Mouse (Mus musculus): ENCODE data around the gene Thap8. TPM values are rescaled to one million over a fixed set of nuclear protein-coding genes. Genes with fewer than 3 reads are reported as not detected.

Gene Thap8
- polyA plus RNA-seq, 1 experiment from 2014 or later, result 0.93 TPM

DNA sequence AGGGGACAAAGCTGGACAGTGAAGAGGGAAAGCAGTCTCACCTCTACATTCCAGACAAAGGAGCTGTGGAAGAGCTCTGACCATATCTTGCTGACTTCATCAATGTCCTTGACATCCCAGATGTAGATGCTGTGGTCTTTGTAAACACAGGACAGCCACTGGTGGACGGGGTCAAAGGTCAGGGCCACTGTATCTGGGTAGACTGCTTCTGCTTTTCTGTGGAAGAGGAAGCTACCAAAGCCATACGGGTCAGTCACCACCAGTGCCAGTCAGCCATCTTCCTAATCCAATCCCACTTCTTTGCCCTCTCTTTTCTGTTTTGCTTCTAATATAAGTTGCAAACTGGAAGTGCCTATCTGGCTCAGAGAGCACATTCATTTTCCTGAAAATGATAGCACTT, 14.9 kb upstream of the Thap8 start:
- H3K4me2 ChIP-seq, result no peak overlapping the region
- H3K9me3 ChIP-seq (replicated peaks), result no peaks in the 10 kb centered on the region
- no peak overlapping the region for H3K27ac ChIP-seq (replicated peaks)
- 79% methylated on average over 2 of the region's 2 CpGs for WGBS
- no peaks in the 10 kb centered on the region for H3K27me3 ChIP-seq (replicated peaks)
- H3K4me1 ChIP-seq, result no peaks in the 10 kb centered on the region
- H3K36me3 ChIP-seq, result no peaks in the 10 kb centered on the region
- no peak overlapping the region for H3K4me3 ChIP-seq (replicated peaks)
- no peak overlapping the region for H3K9ac ChIP-seq (replicated peaks)
- ATAC-seq (ENCODE audit: low FRiP score), result no peak

DNA sequence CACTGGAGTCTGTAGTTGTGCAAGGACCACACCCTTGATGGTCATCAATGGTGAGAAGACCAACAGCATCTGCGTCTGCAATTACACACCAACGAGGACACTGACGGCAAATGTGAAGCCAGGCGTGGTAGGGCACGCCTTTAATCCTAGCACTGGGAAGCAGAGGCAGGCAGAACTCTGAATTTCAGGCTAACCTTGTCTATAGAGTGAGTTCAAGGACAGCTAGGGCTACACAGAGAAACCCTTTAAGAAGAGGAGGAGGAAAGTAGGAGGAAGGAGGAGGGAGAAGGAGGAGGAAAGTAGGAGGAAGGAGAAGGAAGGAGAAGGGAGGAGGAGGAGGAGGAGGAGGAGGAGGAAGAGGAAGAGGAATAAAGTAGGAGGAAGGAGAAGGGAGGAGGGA, 14.4 kb upstream of the Thap8 start:
- Histone ChIP-seq H3K9me3 (replicated peaks) (no peaks in the 10 kb centered on the region), H3K9ac (replicated peaks) (no peak overlapping the region), H3K27me3 (replicated peaks) (no peaks in the 10 kb centered on the region), H3K4me2 (no peak overlapping the region), H3K4me1 (no peaks in the 10 kb centered on the region), H3K4me3 (replicated peaks) (no peak overlapping the region), H3K27ac (replicated peaks) (no peak overlapping the region), H3K36me3 (no peaks in the 10 kb centered on the region)
- WGBS, result 93% methylated on average over 5 of the region's 5 CpGs
- ATAC-seq (ENCODE audit: low FRiP score), result no peak

GRCm38 (mm10) chr7:30265935-30266334, 14.0 kb upstream of the Thap8 start:
- no peaks in the 10 kb centered on the region for H3K4me1 ChIP-seq
- no peak overlapping the region for H3K4me2 ChIP-seq
- H3K4me3 ChIP-seq (replicated peaks), result no peak overlapping the region
- H3K36me3 ChIP-seq, result no peaks in the 10 kb centered on the region
- H3K27ac ChIP-seq (replicated peaks), result no peak overlapping the region
- 92% methylated on average over 7 of the region's 7 CpGs for WGBS
- no peak for ATAC-seq (ENCODE audit: low FRiP score)
- no peaks in the 10 kb centered on the region for H3K9me3 ChIP-seq (replicated peaks)
- H3K27me3 ChIP-seq (replicated peaks), result no peaks in the 10 kb centered on the region
- no peak overlapping the region for H3K9ac ChIP-seq (replicated peaks)

- no peak for ATAC-seq (ENCODE audit: low FRiP score)
- no peaks in the 10 kb centered on the region for H3K9me3 ChIP-seq (replicated peaks)
Observed at GRCm38 (mm10) chr7:30266780-30267179, 13.1 kb upstream of the Thap8 start.

DNA sequence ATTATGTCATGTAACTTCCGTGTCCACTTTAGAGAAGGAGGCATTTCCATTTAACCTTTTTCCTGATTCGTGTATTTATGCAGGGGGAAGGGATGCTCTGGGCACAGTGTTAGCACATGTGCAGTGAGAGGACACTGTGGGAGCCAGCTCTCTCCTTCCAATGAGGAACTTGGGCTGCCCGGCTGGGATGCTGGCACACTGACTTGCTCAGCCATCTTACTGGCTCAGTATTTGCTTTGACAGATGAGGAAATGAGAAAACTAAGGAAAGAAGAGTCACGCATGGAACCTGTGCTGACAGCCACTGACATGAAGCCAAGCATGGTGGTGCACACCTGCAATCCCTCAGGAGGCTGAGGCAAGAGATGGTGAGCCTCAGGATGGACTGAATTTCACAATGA, 10.3 kb upstream of the Thap8 start:
- H3K27ac ChIP-seq (replicated peaks), result no peak overlapping the region
- H3K4me3 ChIP-seq (replicated peaks), result no peak overlapping the region
- no peak overlapping the region for H3K4me2 ChIP-seq
- no peak for ATAC-seq (ENCODE audit: low FRiP score)
- H3K4me1 ChIP-seq, result no peaks in the 10 kb centered on the region
- H3K9ac ChIP-seq (replicated peaks), result no peak overlapping the region
- no peaks in the 10 kb centered on the region for H3K27me3 ChIP-seq (replicated peaks)
- H3K36me3 ChIP-seq, result no peaks in the 10 kb centered on the region
- no peaks in the 10 kb centered on the region for H3K9me3 ChIP-seq (replicated peaks)
- WGBS, result 88% methylated on average over 4 of the region's 4 CpGs

More at GRCm38 (mm10) chr7:30266780-30267179, 13.1 kb upstream of the Thap8 start:
- no peaks in the 10 kb centered on the region for H3K27me3 ChIP-seq (replicated peaks)
- 92% methylated on average over 3 of the region's 3 CpGs for WGBS
- H3K36me3 ChIP-seq, result no peaks in the 10 kb centered on the region
- H3K4me3 ChIP-seq (replicated peaks), result no peak overlapping the region
- H3K27ac ChIP-seq (replicated peaks), result no peak overlapping the region
- H3K4me2 ChIP-seq, result no peak overlapping the region
- H3K4me1 ChIP-seq, result no peaks in the 10 kb centered on the region
- H3K9ac ChIP-seq (replicated peaks), result no peak overlapping the region

DNA sequence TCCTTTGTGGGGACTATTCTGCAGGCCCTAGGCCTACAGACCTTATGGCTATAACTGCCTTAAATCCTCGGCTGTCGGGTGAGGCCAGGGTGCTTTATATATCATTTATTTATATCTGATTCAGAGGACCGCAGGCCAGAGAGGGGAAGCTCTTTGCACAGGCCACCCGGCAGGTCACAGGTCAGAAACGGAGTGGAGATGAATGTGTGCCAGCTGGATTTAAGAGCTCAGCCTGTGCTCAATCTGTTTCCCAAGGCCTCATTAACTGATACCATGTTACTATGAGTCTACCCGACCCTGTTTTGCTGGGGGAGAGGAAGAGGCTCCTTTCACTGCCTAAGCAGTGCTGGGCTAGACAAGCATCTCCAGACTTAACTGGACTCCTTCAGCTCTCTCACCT, 5.5 kb upstream of the Thap8 start:
- no peak for ATAC-seq (ENCODE audit: low FRiP score)
- peaks cover 2% of the 10 kb centered on the region for H3K4me1 ChIP-seq
- H3K36me3 ChIP-seq, result no peaks in the 10 kb centered on the region
- H3K27ac ChIP-seq (replicated peaks), result no peak overlapping the region
- H3K4me3 ChIP-seq (replicated peaks), result no peak overlapping the region
- no peak overlapping the region for H3K9ac ChIP-seq (replicated peaks)
- no peak overlapping the region for H3K4me2 ChIP-seq
- 79% methylated on average over 6 of the region's 6 CpGs for WGBS
- H3K9me3 ChIP-seq (replicated peaks), result no peaks in the 10 kb centered on the region
- no peaks in the 10 kb centered on the region for H3K27me3 ChIP-seq (replicated peaks)

- 0 out of 2 replicates have a peak overlapping the region, but pooled peaks have one; percentile 75 for H3K4me3 ChIP-seq (replicated peaks)
- no peak overlapping the region for H3K4me2 ChIP-seq
- WGBS, result 52% methylated on average over 2 of the region's 2 CpGs
Observed at GRCm38 (mm10) chr7:30278911-30279310, 983 bp upstream of the Thap8 start.

DNA sequence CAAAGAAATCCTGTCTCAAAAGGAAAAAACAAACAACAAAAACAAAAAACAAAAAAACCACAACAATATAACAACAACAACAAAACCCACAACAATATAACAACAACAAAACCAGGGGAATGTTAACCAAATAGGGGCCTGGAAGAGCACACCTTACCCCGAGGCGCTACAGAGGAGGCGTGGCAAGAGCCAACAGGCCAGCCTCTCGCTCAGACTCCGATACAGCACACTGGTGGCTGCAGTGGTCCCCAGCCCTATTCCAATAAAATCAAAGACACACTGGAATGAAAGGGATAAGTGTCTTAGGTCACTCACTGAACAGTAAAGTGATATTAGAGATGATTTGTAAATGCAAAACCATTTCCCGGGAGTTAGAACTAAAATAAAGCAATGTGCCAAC, 358 bp upstream of the Thap8 start:
- peak overlapping the region; percentile 53; the same call in 1 of the 2 replicates for H3K9ac ChIP-seq (replicated peaks)
- peak overlapping the region; percentile 98 for H3K4me2 ChIP-seq
- WGBS, result 0% methylated on average over 6 of the region's 6 CpGs
- H3K9me3 ChIP-seq (replicated peaks), result no peaks in the 10 kb centered on the region
- H3K4me3 ChIP-seq (replicated peaks), result peak overlapping the region; percentile 75
- no peaks in the 10 kb centered on the region for H3K27me3 ChIP-seq (replicated peaks)
- H3K27ac ChIP-seq (replicated peaks), result no peak overlapping the region; the same call in 1 of the 2 replicates
- H3K4me1 ChIP-seq, result peaks cover 16% of the 10 kb centered on the region
- H3K36me3 ChIP-seq, result no peaks in the 10 kb centered on the region
- ATAC-seq (ENCODE audit: low FRiP score), result no peak

More at GRCm38 (mm10) chr7:30278911-30279310, 983 bp upstream of the Thap8 start:
- Histone ChIP-seq H3K4me1 (peaks cover 16% of the 10 kb centered on the region), H3K9ac (replicated peaks) (no peak overlapping the region), H3K27ac (replicated peaks) (no peak overlapping the region), H3K27me3 (replicated peaks) (no peaks in the 10 kb centered on the region), H3K9me3 (replicated peaks) (no peaks in the 10 kb centered on the region), H3K36me3 (no peaks in the 10 kb centered on the region)
- ATAC-seq (ENCODE audit: low FRiP score), result no peak

GRCm38 (mm10) chr7:30280670-30281138, 810 bp downstream of the Thap8 start:
- WGBS, result under 1% methylated on average over 20 of the region's 20 CpGs
- Histone ChIP-seq H3K4me3 (replicated peaks) (peak overlapping the region; percentile 75), H3K9ac (replicated peaks) (peak overlapping the region; percentile 68), H3K4me2 (peak overlapping the region; percentile 98), H3K36me3 (no peaks in the 10 kb centered on the region), H3K9me3 (replicated peaks) (no peaks in the 10 kb centered on the region), H3K27me3 (replicated peaks) (no peaks in the 10 kb centered on the region), H3K27ac (replicated peaks) (peak overlapping the region; percentile 97), H3K4me1 (peaks cover 16% of the 10 kb centered on the region)
- peak; percentile 90 for ATAC-seq (ENCODE audit: low FRiP score)

DNA sequence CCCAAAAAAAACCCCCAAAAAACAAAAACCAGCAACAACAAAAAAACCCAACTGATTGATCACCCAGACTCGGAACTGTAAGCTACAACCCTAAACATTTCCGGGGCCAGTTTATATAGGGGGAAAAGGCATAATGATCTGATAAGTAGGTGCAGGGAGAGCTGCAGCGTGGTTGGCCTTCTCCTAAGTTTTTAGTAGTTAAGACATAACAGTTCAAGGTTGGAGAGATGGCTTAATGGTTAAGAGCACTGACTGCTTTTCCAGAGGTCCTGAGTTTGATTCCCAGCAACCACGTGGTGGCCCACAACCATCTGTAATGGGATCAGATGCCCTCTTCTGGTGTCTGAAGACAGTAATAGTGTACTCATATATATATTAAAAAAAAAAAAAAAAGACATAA, 1.6 kb downstream of the Thap8 start:
- no peak for ATAC-seq (ENCODE audit: low FRiP score)
- Histone ChIP-seq H3K4me3 (replicated peaks) (0 out of 2 replicates have a peak overlapping the region, but pooled peaks have one; percentile 75), H3K4me1 (peaks cover 16% of the 10 kb centered on the region), H3K9me3 (replicated peaks) (no peaks in the 10 kb centered on the region), H3K4me2 (peak overlapping the region; percentile 98), H3K36me3 (no peaks in the 10 kb centered on the region), H3K27me3 (replicated peaks) (no peaks in the 10 kb centered on the region), H3K9ac (replicated peaks) (no peak overlapping the region), H3K27ac (replicated peaks) (peak overlapping the region; percentile 97)
- 82% methylated on average over 4 of the region's 4 CpGs for WGBS

GRCm38 (mm10) chr7:30282740-30283139, 2.8 kb downstream of the Thap8 start:
- Histone ChIP-seq H3K9ac (replicated peaks) (no peak overlapping the region), H3K4me3 (replicated peaks) (no peak overlapping the region), H3K36me3 (no peaks in the 10 kb centered on the region), H3K27me3 (replicated peaks) (no peaks in the 10 kb centered on the region), H3K27ac (replicated peaks) (no peak overlapping the region), H3K4me2 (no peak overlapping the region), H3K9me3 (replicated peaks) (no peaks in the 10 kb centered on the region), H3K4me1 (peaks cover 16% of the 10 kb centered on the region)
- ATAC-seq (ENCODE audit: low FRiP score), result no peak
- 87% methylated on average over 7 of the region's 7 CpGs for WGBS

DNA sequence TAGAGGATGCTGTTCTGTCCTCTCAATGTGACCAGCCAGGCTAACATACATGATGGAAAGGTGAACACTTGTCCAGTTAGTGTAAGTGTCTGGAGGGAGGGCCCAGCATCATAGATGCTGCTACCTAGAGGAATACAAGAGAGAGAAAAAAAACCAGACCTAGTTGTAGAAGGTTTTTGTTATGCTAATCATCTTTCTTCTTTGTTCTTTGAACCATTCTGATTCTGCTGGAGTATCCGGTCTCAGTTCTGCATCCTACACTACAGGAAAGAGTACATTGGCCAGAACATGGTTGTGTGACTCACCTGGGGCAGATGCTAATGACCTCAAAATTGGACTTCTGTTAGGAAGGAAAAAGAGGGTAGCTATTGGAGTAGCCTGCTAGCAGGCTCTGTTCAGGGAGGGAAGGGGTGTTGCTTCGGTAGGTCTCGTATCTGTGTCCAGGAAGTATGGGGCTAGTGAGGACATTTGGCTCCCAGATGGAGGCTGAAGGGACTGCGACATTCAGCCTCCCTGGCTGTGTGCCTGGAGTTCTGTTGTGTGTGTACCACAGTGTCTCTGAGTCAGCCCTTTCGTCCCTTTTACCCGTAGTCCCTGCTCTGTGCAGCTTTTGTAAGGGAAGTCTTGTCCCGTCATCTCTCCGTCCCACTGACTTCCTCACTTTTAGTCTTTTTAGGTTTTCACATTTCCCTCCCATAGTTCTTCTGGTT, 7.0 kb downstream of the Thap8 start:
- ATAC-seq (ENCODE audit: low FRiP score), result no peak
- Histone ChIP-seq H3K9me3 (replicated peaks) (no peaks in the 10 kb centered on the region), H3K4me3 (replicated peaks) (no peak overlapping the region), H3K27me3 (replicated peaks) (no peaks in the 10 kb centered on the region), H3K4me2 (no peak overlapping the region), H3K4me1 (peaks cover 12% of the 10 kb centered on the region), H3K9ac (replicated peaks) (no peak overlapping the region), H3K27ac (replicated peaks) (no peak overlapping the region), H3K36me3 (no peaks in the 10 kb centered on the region)
- 63% methylated on average over 8 of the region's 8 CpGs for WGBS
